Mouse (Mus musculus): ENCODE data around the gene Snx22. TPM values are rescaled to one million over a fixed set of nuclear protein-coding genes. Genes with fewer than 3 reads are reported as not detected.
A peak's percentile ranks its signal among the peaks of the same experiment; 100 is the strongest.

The Snx22 gene
- polyA plus RNA-seq, 1 experiment from 2014 or later, result 1.1 TPM

GRCm38 (mm10) chr9:66090593-66091244 lies 21.2 kb upstream of the Snx22 start:
- no peak for TF ChIP-seq CTCF (IDR thresholded peaks at IDR 0.05; ENCODE audit: low read depth)
- Histone ChIP-seq H3K4me2 (ENCODE audit: low read length) (no peak overlapping the region), H3K4me3 (replicated peaks; ENCODE audit: low read depth, low read length) (no peak overlapping the region), H3K9me3 (replicated peaks; ENCODE audit: low read length) (no peaks in the 10 kb centered on the region), H3K27me3 (ENCODE audit: insufficient read depth, low read length) (no peaks in the 10 kb centered on the region), H3K9ac (ENCODE audit: low read depth, low read length) (no peak overlapping the region), H3K27ac (no peak overlapping the region), H3K36me3 (ENCODE audit: insufficient read depth, low read length) (peaks cover 70% of the 10 kb centered on the region), H3K4me1 (replicated peaks; ENCODE audit: insufficient read depth, low read length) (0 out of 2 replicates have a peak, but pooled peaks cover 3% of the 10 kb centered on the region)
- no peak for DNase-seq (ENCODE audit: low spot score)
- WGBS, result 79% methylated on average over 13 of the region's 13 CpGs
- ATAC-seq (replicated peaks; ENCODE audit: low FRiP score, low read depth), result no peak

- Histone ChIP-seq H3K4me3 (replicated peaks; ENCODE audit: low read depth, low read length) (no peak overlapping the region), H3K36me3 (ENCODE audit: insufficient read depth, low read length) (peaks cover 50% of the 10 kb centered on the region), H3K27me3 (ENCODE audit: insufficient read depth, low read length) (no peaks in the 10 kb centered on the region), H3K4me1 (replicated peaks; ENCODE audit: insufficient read depth, low read length) (0 out of 2 replicates have a peak, but pooled peaks cover 3% of the 10 kb centered on the region), H3K4me2 (ENCODE audit: low read length) (no peak overlapping the region), H3K9ac (ENCODE audit: low read depth, low read length) (no peak overlapping the region), H3K27ac (no peak overlapping the region), H3K9me3 (replicated peaks; ENCODE audit: low read length) (no peaks in the 10 kb centered on the region)
- ATAC-seq (replicated peaks; ENCODE audit: low FRiP score, low read depth) (no peak), DNase-seq (ENCODE audit: low spot score) (peak; percentile 75)
- 46% methylated on average over 4 of the region's 4 CpGs for WGBS
- TF ChIP-seq CTCF (IDR thresholded peaks at IDR 0.05; ENCODE audit: low read depth), result peak; percentile 80
Observed at GRCm38 (mm10) chr9:66088411-66088810, 18.9 kb upstream of the Snx22 start.

- peaks cover 37% of the 10 kb centered on the region for H3K36me3 ChIP-seq (ENCODE audit: insufficient read depth, low read length)
- ATAC-seq (replicated peaks; ENCODE audit: low FRiP score, low read depth) (no peak), DNase-seq (ENCODE audit: low spot score) (no peak)
- H3K4me2 ChIP-seq (ENCODE audit: low read length), result no peak overlapping the region
- H3K27ac ChIP-seq, result no peak overlapping the region
- H3K27me3 ChIP-seq (ENCODE audit: insufficient read depth, low read length), result no peaks in the 10 kb centered on the region
- H3K9ac ChIP-seq (ENCODE audit: low read depth, low read length), result no peak overlapping the region
- TF ChIP-seq CTCF (IDR thresholded peaks at IDR 0.05; ENCODE audit: low read depth), result no peak
- no peaks in the 10 kb centered on the region for H3K9me3 ChIP-seq (replicated peaks; ENCODE audit: low read length)
- H3K4me3 ChIP-seq (replicated peaks; ENCODE audit: low read depth, low read length), result no peak overlapping the region
- WGBS, result 99% methylated on average over 7 of the region's 7 CpGs
- no peaks in the 10 kb centered on the region for H3K4me1 ChIP-seq (replicated peaks; ENCODE audit: insufficient read depth, low read length)
Observed at GRCm38 (mm10) chr9:66087062-66087461, 17.5 kb upstream of the Snx22 start.

- no peak for TF ChIP-seq CTCF (IDR thresholded peaks at IDR 0.05; ENCODE audit: low read depth)
- peaks cover 17% of the 10 kb centered on the region; the same call in 1 of the 2 replicates for H3K36me3 ChIP-seq (ENCODE audit: insufficient read depth, low read length)
- DNase-seq (ENCODE audit: low spot score), result no peak
- 90% methylated on average over 3 of the region's 3 CpGs for whole genome bisulfite sequencing
- H3K9ac ChIP-seq (ENCODE audit: low read depth, low read length), result no peak overlapping the region
- H3K27ac ChIP-seq, result no peak overlapping the region
- H3K9me3 ChIP-seq (replicated peaks; ENCODE audit: low read length), result no peaks in the 10 kb centered on the region
- no peaks in the 10 kb centered on the region for H3K4me1 ChIP-seq (replicated peaks; ENCODE audit: insufficient read depth, low read length)
- H3K27me3 ChIP-seq (ENCODE audit: insufficient read depth, low read length), result no peaks in the 10 kb centered on the region
- H3K4me2 ChIP-seq (ENCODE audit: low read length), result no peak overlapping the region
- no peak overlapping the region for H3K4me3 ChIP-seq (replicated peaks; ENCODE audit: low read depth, low read length)
- no peak for ATAC-seq (replicated peaks; ENCODE audit: low FRiP score, low read depth)
Observed at GRCm38 (mm10) chr9:66084171-66084570, 14.7 kb upstream of the Snx22 start.

GRCm38 (mm10) chr9:66081999-66082398 lies 12.5 kb upstream of the Snx22 start:
- TF ChIP-seq CTCF (IDR thresholded peaks at IDR 0.05; ENCODE audit: low read depth), result no peak
- no peaks in the 10 kb centered on the region for H3K27me3 ChIP-seq (ENCODE audit: insufficient read depth, low read length)
- ATAC-seq (replicated peaks; ENCODE audit: low FRiP score, low read depth) (no peak), DNase-seq (ENCODE audit: low spot score) (no peak)
- H3K4me3 ChIP-seq (replicated peaks; ENCODE audit: low read depth, low read length), result no peak overlapping the region
- H3K36me3 ChIP-seq (ENCODE audit: insufficient read depth, low read length), result peaks cover 5% of the 10 kb centered on the region; the same call in 1 of the 2 replicates
- WGBS, result 86% methylated on average over 4 of the region's 4 CpGs
- no peak overlapping the region for H3K4me2 ChIP-seq (ENCODE audit: low read length)
- no peak overlapping the region for H3K27ac ChIP-seq
- no peaks in the 10 kb centered on the region for H3K4me1 ChIP-seq (replicated peaks; ENCODE audit: insufficient read depth, low read length)
- H3K9ac ChIP-seq (ENCODE audit: low read depth, low read length), result no peak overlapping the region
- no peaks in the 10 kb centered on the region for H3K9me3 ChIP-seq (replicated peaks; ENCODE audit: low read length)

- 72% methylated on average over 3 of the region's 3 CpGs for WGBS
- no peak for TF ChIP-seq CTCF (IDR thresholded peaks at IDR 0.05; ENCODE audit: low read depth)
- DNase-seq (ENCODE audit: low spot score) (no peak), ATAC-seq (replicated peaks; ENCODE audit: low FRiP score, low read depth) (no peak)
- no peaks in the 10 kb centered on the region for H3K9me3 ChIP-seq (replicated peaks; ENCODE audit: low read length)
- H3K9ac ChIP-seq (ENCODE audit: low read depth, low read length), result no peak overlapping the region
- H3K27ac ChIP-seq, result no peak overlapping the region
- H3K27me3 ChIP-seq (ENCODE audit: insufficient read depth, low read length), result no peaks in the 10 kb centered on the region
- no peak overlapping the region for H3K4me3 ChIP-seq (replicated peaks; ENCODE audit: low read depth, low read length)
- H3K36me3 ChIP-seq (ENCODE audit: insufficient read depth, low read length), result no peaks in the 10 kb centered on the region
- H3K4me2 ChIP-seq (ENCODE audit: low read length), result no peak overlapping the region
- no peaks in the 10 kb centered on the region for H3K4me1 ChIP-seq (replicated peaks; ENCODE audit: insufficient read depth, low read length)
Observed at GRCm38 (mm10) chr9:66080804-66081459, 11.4 kb upstream of the Snx22 start.

All from kidney, postnatal 0 days (tissue).